Mouse (Mus musculus): ENCODE measurements around the gene 1700025G04Rik. TPM values are rescaled to one million over a fixed set of nuclear protein-coding genes. Genes with fewer than 3 reads are reported as not detected.

1700025G04Rik gene
- total RNA-seq, 4 experiments from 2014 or later: 49.0 to 83.7 (median 64.8) TPM

GRCm38 (mm10) chr1:152032144-152032543 is 57.8 kb downstream of the 1700025G04Rik start:
- no peak for DNase-seq

GRCm38 (mm10) chr1:152030546-152030945 is 59.4 kb downstream of the 1700025G04Rik start:
- DNase-seq: no peak

GRCm38 (mm10) chr1:152028718-152029117 is 61.2 kb downstream of the 1700025G04Rik start:
- no peak for DNase-seq

- DNase-seq: no peak
Measured at GRCm38 (mm10) chr1:152026762-152027161, 63.2 kb downstream of the 1700025G04Rik start.

DNA sequence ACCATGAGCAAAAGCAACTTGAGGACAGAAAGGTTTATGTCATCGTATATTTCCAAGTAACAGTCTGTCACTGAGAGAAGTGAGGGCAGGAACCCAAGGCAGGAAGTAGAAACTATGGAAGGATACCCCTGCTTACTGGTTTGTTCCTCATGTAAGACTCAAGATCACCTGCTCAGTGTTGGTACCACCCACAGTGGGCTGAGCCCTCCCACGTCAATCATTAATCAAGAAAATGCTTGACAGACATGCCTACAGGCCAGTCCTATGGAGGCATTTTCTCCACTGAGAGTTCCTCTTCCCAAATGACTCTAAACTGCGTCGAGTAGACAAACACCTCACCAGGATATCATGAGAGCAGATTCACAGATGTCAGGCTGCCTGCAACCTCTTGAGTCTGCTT is 64.6 kb downstream of the 1700025G04Rik start:
- DNase-seq: no peak

- DNase-seq: no peak
Measured at GRCm38 (mm10) chr1:152024019-152024787, 65.7 kb downstream of the 1700025G04Rik start.

DNA sequence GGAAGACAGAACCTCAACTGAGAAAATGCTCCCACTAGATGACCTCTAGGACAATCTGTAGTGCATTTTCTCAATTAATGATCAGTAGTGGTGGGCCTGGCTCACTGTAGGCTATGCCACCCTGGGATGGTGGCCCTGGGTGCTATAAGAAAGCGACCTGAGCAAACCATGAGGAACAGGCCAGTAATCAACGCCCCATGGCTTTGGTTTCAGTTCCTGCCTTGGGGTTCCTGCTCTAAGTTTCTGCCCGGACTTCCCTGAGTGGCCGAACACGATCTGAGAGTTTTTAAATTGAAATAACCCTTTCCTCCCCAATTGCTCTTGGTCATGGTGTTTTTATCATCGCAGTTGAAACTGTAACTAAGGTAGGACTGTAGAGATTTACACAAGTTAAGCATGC is 69.1 kb downstream of the 1700025G04Rik start:
- no peak for DNase-seq

GRCm38 (mm10) chr1:152020070-152020469 is 69.9 kb downstream of the 1700025G04Rik start:
- no peak for DNase-seq

- DNase-seq: no peak
Measured at GRCm38 (mm10) chr1:152019196-152019595, 70.7 kb downstream of the 1700025G04Rik start.

- no peak for DNase-seq
Measured at GRCm38 (mm10) chr1:152018322-152018721, 71.6 kb downstream of the 1700025G04Rik start.

DNA sequence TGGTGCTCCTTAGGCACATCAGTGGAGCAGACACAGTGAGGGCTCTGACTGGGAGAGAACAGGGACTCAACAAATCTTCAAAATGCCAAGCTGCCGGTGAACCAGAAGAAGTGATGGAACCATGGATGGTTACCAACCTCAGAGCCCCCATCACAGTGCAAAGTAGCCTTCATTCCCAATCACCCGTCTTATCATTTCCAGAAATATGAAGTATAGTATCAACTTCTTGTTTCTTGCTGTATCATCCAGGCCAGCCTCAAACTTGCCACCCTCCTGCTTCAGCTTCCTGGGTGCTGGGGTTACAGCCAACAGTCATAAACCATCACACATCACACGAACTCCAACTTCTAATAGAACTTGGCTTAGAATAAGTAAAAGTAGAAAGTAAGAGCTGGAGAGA is 73.3 kb downstream of the 1700025G04Rik start:
- no peak for DNase-seq

DNA sequence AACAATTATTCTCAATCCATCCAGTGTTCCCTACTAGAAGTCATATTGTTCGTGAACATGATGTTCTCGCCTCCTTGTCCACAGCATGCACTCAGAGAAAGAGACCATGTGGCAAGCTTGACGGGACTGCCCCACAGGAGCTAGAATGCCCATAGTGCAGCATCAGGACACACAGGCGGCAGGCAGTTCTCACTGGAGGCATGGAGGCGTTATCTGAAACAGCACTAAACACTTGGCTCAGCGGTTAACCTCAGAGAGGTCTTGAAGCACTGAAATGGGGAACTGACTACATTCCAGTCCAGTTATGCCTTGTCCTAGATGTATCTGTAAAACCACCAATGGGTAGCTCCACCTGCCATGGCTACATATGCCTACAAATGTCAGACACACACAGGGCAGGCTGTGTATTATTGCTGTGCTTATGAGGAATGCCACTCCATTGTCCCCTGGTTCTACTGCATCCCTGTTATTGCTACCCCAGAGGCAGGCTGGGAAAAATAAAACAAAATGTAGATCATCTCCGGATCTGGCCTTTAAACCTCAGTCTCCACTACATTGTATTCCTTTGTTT is 74.3 kb downstream of the 1700025G04Rik start:
- DNase-seq: no peak

- no peak for DNase-seq
Measured at GRCm38 (mm10) chr1:152011741-152012140, 78.2 kb downstream of the 1700025G04Rik start.

GRCm38 (mm10) chr1:152010251-152010980 is 79.5 kb downstream of the 1700025G04Rik start:
- DNase-seq: no peak

GRCm38 (mm10) chr1:152008473-152008991 is 81.4 kb downstream of the 1700025G04Rik start:
- DNase-seq: no peak

- DNase-seq: no peak
Measured at GRCm38 (mm10) chr1:152006529-152006928, 83.4 kb downstream of the 1700025G04Rik start.

DNA sequence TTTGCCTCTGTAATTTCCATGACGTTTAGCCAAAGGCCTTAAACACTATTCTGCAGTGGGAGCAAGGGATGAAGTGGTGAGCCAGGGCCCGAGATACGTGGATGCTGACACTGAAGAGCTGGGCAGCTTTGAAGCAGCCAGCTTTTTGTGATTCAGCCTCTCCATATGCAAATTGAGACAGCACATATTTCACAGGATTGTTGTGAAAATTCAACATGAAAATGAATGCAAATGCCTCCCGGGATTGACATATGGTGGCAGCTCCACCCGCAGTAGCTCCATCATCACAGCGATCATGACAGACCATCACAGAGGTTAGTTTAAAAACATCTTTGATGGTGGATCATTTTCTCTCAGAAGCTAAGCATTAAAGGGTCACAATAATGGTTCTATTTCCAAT is 85.4 kb downstream of the 1700025G04Rik start:
- DNase-seq: no peak

DNA sequence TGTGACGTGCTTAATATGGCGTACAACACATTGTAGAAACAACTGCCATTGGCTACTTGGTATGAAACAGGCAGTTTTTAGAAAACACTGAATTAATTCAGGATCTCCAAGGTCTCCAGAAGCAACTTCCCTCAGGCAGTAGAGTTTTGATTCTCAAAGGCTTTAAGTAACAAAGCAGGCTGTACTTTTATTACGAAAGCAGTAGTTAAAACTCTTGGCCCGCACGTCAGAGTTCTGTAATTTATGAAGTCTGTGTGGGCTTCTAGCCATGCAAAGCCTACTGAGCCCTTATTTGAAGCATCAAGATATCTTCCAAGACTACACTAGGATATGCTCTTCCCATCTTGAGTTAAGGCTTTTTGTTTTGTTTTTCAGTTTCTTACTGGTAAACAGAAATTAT is 89.5 kb downstream of the 1700025G04Rik start:
- DNase-seq: no peak

- DNase-seq: no peak
Measured at GRCm38 (mm10) chr1:151999424-151999842, 90.5 kb downstream of the 1700025G04Rik start.

DNA sequence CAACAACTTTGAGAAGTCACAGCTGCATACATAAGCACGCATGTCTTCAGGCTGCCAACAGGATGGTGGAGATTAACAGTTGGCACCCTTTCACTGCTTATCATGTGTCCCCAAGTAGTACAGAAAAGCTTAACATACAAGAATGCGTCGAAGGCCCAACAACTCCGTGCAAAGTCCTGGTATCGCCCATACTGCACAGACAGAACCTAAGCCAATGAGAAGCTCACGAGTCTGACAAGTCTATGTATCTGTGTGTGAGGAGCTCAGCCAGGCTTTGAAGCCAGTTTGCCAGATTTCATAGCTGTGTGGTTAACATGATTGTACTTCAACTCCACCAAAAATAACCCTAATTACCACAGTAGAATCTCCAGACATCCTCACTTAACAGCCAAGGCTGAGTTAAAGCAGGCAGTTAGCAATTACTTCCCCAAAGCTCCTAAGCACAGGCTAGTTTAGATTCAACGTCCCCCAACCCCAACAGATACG is 91.2 kb downstream of the 1700025G04Rik start:
- no peak for DNase-seq

GRCm38 (mm10) chr1:151997591-151997990 is 92.3 kb downstream of the 1700025G04Rik start:
- DNase-seq: no peak

DNA sequence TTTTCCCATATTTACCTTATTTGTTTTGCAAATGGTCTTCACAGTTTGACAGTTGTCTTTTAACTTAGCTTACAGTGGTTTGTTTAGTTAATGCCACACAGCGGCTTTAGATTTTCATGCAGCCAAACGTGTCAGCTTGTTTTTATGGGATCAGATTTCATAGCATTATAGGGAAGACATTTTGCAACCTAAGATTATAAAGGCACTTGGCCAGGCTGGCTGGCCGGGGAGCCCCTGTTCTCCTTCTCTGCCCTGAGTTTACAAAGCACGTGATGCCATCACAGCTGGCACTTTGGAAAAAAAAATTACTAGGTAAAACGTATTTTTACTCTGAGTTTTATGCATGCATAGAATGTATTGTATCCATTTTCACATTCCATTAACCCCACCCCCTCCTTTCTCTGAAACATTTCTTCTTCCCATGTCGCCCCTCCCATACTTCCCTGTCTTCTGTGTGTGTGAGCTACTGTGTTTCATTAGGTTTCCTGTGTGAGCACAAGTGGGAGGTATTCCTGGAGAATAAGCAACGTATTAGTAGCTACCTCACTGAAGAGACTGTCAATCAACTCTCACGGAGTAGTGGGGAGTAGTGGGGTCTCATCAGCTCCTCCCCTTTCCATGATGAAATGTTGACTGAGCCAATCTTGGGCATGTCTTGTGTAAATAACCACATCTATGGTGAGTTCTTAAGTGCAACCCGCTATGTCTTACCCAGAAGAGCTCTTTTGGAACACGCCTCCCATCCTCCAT is 93.8 kb downstream of the 1700025G04Rik start:
- DNase-seq: no peak

Measured in adrenal gland, adult 8-10 months (tissue).